Mouse (Mus musculus): ENCODE data around the gene 9430015G10Rik.
"Not testable (repeated sequence)": the region's sequence is repeated elsewhere in the genome, so short reads cannot be mapped to it uniquely, and the experiment has no call there.

The 9430015G10Rik gene

DNA sequence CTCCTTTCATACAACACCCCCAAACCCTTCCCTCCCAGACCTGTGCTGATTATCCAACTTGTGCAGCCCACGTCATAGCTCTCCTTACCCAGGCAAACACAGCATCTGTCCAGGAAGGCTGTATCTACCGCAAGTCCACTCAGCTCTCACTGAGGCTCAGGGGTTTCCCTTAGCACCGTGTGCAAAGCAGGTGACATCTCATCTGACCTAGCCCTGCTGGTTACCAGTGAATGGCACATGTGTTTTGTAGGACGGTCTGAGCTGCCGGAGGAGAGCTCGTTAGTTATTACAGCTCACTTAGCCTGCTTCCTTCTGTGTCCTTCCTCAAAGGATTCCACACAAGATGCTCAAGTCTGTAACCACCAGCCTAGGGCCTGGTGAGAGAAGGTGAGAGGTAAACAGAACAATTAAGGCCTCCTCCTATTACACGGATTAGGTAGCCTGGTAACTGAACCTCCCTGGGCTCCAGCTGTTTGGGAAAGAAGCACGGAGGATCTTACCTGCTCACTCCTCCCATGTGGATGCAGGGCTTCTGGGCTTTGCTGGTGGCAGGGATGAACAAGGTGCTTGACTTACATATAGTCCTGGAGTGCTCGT is 11.9 kb upstream of the 9430015G10Rik start:
- DNase-seq (ENCODE audit: low spot score in 2 of 2): no peak

DNA sequence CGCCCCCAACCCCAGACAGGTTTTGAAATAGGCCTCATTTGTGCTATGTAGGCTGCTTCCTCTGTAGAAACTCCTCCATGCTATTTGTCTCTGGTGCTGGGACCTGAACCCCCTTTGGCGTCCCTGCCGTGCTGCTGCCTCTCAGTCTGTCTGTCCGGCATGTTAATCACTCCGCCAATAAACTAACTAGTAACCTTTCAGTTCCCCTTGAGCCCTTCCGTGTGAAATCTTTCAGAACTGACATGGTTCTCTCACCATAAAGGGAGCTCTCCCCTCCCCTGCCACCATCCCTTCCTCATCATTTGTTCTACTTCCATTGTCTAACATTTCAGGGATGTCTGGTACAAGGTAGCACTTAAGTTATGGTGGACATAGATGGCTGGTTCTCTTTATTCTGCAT is 10.4 kb upstream of the 9430015G10Rik start:
- no peak for DNase-seq (ENCODE audit: low spot score in 2 of 2)

DNA sequence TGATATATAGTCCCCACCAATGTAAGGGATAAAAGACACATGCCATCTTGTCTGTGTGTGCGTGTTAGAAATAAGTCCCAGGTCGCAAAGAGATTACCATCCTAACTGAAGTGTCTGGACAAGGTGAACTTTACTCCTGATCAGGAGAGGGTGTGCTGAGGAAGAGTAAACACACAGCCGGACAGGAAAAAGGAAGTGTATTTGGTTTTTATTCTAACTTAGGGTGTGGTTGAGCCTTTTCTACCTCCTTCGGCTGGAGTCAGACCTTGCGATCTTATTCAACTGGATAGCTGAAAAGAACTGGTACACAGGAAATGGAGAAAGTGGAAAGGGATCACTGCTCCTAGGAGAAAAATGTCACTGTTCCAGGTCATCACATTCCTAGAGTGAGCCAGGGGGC is 9.3 kb upstream of the 9430015G10Rik start:
- DNase-seq (ENCODE audit: low spot score in 2 of 2): no peak

DNA sequence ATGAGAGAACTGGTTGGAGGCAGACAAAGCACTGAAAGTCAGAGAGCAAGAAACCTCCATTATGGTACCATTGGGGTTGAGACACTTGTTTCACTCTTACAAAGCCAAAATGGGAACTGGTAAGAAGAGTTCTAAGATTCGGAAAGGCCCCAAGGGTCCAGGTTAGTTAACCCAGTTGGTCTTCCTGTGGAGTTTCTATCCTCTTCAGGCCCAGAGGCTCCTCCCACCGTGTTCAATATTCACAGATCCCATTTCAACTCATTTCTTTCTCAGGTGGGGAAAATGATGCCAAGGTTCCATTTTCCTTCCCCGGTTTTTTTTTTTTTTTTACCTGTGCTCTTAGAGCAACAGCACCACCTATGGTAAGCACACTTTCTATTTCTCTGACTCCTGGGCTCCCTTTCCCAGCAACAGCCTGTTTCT is 8.3 kb upstream of the 9430015G10Rik start:
- no peak for DNase-seq (ENCODE audit: low spot score in 2 of 2)

DNA sequence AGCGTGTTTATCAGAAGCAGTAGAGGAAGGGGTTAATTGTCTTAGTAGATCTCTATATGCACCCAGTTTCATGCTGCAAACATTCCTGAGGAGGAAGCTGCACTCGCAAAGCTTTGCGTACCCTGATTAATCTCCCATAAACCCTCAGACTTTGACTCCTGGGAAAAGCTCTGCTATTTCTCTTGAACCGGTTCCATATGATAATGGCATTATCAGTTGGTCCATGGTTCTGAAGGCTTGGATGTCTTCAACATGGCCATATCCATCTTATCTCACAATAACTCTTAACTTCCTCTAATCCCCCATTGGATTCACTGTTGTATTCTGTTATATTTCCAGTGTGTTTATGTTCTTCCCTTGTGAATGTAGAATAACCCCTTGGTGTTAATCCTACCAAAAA is 6.4 kb upstream of the 9430015G10Rik start:
- DNase-seq (ENCODE audit: low spot score in 2 of 2): no peak

DNA sequence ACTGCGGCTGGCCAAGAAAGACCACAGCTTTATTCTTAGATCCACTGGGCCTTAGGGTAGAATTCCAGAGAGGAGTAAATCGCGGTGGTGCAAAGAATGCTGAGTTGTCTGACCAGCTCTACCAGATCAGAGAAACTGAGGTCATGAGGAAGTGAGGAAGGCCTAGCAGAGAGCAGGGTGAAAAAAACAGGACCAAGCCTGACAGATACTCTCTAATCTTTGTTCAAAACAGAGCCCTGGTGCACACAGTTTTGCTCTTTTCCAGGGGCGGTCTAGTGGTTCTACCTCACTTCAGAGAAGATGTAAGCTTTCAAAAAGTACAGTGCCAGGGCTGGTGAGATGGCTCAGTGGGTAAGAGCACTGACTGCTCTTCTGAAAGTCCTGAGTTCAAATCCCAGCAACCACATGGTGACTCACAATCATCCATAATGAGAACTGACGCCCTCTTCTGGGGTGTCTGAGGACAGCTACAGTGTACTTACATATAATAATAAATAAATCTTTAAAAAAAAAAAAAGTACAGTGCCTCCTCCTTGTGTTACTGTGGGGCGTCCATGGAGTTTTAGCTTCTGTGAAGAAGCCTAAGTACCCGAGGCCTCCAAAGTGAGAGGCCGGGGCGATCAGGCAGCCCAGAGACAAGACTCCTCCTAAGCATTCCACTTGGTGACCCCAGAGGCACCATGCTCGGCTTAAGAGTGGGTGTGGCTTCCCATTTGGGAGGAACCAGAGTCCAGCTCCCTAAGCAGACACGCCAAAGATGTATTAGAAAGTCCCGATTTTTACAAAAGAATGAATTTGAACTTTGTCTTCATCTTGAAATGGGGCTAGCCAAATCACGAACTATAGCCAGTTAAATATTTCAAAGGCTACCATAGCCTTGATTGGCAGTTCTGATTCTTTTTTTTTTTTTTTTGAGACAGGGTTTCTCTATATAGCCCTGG is 906 bp upstream of the 9430015G10Rik start:
- DNase-seq (ENCODE audit: low spot score in 2 of 2): peak; percentile 40 to 57

DNA sequence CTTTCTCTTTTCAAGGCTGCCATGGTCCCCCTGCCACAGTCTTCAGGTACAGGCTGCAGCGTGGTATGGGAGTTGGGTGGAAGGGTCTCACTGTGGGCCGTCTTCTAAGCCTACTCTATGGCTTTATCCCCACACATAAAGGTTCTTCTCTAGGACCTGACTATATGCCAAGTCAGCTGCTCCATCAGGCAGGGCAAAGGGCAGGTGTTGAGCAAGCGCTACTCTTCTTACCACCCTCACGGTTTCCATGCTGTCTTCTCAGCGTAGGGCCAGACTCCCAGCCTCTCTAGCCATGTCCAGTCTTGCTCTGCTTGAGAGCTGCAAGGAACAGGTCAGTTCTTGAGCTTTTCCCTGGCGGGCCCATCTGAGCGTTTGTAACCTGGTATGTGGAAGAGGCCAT is 14.3 kb downstream of the 9430015G10Rik start:
- no peak for DNase-seq (ENCODE audit: low spot score in 2 of 2)

DNA sequence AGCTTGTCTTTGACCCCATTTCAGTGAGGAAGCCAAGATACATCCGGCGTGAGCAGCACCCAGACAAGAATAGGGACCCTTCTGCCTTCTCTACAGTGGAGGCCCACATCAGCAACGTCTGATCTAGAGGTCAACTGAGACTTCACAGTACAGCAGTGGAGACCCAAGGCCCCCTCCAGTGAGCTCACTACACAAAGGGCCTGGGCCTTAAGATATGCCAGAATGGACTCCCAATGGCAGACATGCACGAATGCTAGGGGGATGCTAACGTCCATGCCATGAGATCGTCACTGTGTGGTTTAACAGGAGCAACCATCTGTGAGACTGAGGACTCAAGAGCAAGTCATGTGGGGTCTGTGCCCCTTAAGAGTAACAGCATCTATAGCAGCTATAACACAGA is 15.6 kb downstream of the 9430015G10Rik start:
- DNase-seq (ENCODE audit: low spot score in 2 of 2): no peak

DNA sequence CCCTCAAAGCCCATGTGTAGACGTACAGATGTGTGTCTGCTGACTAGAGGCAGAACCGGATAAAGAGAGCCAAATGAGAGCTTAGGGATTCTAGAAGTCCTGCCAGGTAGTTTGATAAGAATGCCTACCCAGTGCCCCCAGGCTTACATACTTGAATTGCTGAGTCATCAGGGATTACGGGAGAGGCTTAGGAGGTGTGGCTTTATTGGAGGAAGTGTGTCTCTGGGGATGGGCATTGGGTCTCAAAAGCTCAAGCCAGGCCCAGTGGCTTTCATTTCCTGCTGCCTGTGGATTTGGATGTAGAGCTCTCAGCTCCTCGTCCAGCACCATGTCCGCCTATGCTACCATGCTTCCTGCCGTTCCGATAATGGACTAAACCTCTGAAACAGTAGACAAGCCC is 17.1 kb downstream of the 9430015G10Rik start:
- DNase-seq (ENCODE audit: low spot score in 2 of 2): no peak

DNA sequence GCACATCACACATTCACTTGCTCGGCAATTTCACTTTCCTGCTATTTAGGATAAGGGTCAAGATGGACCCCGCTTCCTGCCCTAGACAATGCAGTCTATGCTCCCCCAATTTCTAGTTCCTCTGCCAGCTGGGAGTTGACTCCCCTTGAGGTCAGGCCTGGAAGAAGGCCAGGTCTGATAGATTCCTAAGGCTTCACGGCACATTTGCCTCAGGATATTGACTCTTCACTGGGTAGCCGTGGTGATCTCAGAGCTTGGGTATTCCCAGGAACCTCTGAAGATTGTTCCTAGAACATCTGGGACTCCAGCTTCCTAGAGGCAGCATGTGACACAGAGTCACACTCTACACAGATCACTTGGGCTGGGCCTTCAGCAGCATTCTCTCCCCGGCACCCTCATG is 19.0 kb downstream of the 9430015G10Rik start:
- no peak for DNase-seq (ENCODE audit: low spot score in 2 of 2)

DNA sequence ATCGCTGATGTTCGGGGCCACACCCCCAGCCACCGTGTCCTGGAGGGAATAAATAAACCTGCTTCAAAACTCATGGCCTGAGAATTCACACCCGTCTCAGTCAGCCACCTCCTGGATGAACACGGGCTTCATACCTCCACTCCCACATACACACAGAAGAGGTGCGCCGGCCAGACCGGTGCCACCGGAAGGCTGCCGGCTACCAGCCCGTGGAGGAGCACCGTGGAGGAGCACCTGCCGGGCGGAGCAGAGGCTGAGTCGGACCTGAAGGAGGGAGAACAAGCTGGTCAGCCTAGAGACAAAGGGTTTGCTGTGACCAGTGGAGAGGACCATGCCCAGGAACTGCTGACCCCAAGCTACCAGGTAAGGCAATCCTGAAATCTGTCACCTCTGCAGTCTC is 20.7 kb downstream of the 9430015G10Rik start, which contains the start of gene Rnf223:
Gene Rnf223 (plus strand): TSS at position 78 of the 400 bp plus-strand sequence.
- no peak for DNase-seq (ENCODE audit: low spot score in 2 of 2)

DNA sequence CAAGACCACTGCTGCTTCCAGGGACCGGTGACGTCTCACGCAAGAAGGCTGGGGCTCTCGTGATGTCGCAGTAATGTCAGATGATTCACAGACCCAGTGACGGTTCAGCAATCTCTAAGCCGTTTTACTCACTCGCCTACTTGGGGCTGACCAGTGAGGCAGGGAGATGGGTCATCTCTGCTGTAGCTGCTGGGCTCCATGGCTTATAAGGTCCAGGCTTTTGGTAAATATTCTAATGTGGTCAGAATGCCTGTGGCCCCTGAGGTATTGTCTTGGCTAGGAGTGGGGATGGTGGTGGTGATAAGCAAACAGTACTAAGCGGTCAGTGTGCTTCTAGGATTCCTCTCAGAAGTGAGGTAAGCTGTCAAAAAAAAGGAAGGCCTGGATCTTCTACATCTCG is 21.2 kb downstream of the 9430015G10Rik start:
- no peak for DNase-seq (ENCODE audit: low spot score in 2 of 2)

DNA sequence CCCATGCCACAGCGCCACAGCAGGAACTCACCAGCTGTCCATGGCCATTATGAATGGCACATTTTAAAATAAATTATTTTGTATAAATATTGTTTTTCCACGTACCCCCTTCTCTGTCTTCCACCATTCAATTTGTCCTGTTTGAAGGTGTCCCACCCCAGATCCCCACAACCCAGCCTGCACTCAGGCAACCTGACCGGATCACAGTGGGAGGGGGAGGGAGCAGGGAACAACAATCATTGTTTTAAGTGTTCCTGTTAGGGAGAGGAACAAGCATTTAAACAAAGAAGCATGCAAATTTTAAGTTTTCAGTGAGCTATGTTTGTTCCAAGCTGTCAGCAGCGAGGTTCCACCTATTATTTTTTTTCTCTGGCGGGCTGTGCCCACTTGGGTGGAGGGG is 23.6 kb downstream of the 9430015G10Rik start:
- no peak for DNase-seq (ENCODE audit: low spot score in 2 of 2)

DNA sequence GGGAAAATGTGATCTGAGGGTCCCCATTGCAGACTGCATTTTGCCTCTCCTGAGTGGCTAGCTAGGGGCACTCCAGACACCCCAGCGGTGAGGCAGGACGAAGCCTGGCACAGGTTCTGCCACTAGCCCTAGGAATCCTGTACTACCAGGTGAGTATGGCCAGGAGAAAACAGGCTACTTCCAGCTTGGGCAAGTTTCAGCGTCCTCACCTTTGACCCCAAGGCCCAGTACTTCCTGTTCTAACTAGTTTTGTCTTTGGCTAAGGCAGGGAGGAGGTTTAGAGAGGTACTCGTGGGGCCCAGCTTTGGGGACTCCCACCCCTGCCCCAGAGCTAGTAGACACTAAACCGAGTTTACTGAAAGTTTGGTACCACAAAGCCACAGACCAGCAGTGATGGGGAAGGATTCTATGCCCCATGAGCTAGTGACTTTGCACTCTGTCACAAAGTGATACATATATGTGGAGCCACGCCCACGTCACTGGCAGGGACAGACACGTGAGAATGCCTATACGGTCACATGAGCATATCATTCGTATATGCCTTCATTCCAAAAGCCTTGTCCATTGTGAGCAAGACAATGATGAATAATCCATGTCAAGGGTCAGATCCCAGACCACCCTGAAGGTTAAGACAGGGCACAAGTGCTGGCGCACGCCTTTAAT is 24.3 kb downstream of the 9430015G10Rik start:
- no peak for DNase-seq (ENCODE audit: low spot score in 2 of 2)

DNA sequence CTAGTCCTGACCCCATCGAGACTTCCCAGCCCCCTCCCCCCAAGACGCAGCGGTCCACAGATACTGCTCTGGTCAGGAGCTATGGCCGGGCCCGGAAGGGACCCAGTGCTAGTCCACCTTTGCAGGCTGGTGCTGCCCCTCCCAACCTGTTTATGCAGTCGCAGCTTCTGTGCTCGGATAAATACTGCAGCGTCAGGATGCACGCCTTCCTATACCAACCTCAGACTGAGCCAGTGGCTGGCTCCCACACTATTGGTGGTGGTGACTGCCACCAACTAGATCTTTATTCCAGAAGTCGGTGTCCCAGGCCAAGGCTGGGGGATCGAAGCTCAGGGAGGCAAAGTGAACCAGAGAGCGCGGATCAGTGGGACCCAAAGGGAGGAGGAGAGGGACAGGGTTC is 25.3 kb downstream of the 9430015G10Rik start:
- no peak for DNase-seq (ENCODE audit: low spot score in 2 of 2)

DNA sequence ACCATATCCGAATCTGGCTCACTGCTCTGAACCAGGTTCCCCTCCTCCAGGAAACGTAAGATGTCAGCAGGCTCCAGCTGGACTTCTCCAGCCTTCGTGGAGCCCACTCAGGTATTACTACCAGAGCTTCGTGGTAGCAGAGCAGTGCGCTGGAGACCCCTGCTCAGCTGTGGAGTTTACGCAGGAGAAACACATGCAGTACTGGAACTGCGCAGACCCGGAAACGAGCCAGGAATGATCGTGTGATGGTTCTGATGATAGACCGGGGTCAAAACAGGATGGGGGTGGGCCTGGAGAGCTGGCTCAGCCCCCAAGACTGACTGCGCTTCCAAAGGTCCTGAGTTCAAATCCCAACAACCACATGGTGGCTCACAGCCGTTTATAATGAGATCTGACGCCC is 26.0 kb downstream of the 9430015G10Rik start:
- DNase-seq (ENCODE audit: low spot score in 2 of 2): no peak

DNA sequence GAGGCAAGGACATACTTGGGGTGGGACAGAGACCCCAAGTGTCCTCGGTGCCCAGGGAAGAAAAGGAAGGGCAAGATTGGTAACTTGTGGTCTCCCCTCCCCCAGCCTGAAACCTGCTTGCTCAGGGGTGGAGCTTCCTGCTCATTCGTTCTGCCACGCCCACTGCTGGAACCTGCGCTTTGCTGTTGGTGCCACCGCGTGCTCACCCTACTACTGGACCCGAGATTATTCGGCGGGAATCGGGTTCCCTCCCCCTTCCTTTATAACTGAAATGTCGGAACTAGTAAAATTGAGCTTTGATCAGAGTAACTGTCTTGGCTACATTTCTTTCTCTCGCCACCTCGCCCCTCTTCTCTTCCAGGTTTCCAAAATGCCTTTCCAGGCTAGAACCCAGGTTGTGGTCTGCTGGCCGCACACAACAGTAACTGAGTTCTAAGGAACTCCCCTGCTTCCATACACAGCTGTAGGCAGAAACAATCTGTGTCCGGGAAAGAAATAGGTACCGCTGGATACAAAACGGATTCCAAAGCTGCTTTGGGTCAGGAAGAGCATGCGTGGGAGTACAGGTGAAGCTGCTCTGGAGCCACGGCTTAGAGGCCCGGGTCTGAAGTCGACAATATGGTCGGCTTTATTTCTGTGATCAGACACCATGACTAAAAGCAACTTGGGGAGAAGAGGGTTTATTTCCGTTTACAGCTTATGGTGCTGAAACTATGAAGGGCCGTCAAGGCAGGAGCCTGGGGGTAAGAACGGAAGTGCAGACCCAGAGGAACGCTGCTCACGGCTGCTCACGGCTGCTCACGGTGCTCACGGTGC is 26.7 kb downstream of the 9430015G10Rik start:
- DNase-seq (ENCODE audit: low spot score in 2 of 2): no peak

DNA sequence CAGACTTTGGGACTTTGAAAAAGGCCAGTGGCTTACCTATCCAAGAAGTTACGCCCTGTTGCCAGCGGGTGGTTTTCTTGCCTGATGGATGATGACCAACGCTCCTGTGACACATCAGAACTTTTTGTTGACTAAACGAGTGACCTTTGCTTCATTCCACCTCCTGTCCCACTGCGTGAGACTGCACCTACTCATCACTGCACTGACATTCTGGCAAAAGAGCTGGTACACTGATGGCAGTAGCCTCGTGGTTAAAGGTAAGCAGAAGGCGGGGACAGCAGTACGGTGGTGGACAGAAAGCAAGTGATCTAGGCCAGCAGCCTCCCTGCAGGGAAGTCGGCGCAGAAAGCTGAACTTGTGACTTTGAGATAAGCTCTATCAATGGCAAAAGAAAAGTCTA is 41.1 kb downstream of the 9430015G10Rik start:
- not testable (repeated sequence) for DNase-seq (ENCODE audit: low spot score in 2 of 2)

DNA sequence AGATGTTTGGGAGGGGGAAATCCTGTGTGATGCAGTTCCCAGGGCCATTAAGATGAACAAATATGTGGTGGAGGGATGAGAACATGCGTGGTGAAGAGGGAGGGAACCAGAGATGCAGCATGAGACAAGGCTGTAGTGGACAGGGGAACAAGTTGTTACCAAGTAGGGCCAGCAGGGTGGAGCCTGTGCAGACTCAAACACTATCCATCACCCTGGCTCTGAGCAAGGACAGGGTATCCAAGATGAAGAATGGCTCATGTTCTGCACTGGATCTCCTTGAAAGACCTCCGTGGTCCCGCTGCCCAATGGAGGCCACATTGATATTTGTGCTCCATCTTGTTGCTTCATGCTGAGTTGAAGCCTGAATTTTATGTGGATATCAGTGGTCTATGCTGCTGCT is 45.0 kb downstream of the 9430015G10Rik start:
- no peak for DNase-seq (ENCODE audit: low spot score in 2 of 2)

DNA sequence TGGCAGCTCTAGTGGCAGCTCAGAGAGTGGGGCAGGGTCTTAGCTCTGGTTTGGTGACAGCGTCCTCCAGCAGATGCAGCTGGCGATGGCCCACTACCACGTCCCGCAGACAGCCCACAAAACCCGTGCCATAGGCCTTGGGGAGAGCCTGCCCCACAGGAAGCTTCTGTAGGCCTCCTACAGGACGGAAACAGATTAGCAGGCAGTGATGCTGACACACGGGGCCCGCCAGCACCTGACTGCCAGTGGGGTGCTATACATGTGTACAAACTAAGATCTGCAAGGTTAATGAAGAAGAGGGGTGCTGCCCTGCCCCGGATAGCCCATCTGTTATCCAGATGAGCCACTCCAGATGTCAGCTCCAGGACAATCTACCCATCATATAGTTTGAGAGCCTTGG is 56.7 kb downstream of the 9430015G10Rik start:
- no peak for DNase-seq (ENCODE audit: low spot score in 2 of 2)

DNA sequence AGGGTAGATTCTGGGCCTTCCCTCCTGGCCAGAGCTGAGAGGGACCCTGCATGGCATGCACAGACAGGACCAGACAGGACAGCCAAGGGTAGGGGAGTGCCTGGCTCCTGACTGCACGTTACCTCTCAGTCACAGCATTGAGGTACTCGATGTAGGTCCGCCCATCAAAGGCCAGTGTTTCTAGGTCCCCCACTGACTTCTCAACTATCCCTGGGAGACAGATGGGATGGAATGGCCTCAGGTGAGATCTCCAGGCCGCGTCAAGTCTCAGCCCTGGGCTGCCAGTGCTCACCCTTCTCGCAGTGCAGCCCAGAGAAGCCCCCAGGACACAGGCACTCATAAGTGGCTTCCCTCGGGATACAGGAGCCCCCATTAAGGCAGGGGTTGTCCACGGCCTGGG is 58.8 kb downstream of the 9430015G10Rik start:
- no peak for DNase-seq (ENCODE audit: low spot score in 2 of 2)

DNA sequence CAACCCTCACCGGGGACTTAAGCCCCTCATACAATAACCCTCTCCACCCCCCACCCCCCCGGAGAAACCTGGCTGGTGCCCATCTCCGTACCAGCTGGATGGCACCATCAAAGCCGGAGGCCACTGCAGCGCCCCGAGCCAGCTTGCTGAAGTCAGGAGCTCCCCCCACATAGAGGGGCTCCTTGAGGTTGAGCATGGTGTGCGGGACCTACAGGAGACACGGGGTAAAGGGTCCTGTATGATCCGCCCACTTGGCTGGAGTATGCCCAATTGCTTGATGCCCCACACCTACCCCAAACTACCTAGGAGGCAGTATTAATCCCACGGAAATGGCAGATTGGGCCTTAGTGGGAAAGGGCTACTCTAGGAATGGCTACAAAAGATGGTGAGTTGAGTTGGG is 59.3 kb downstream of the 9430015G10Rik start:
- no peak for DNase-seq (ENCODE audit: low spot score in 2 of 2)

Measured in spleen, postnatal 10 days (tissue).